Mouse (Mus musculus) kidney, postnatal 0 days (tissue): Measurements from ENCODE around the gene Brca1. TPM values are rescaled to one million over a fixed set of nuclear protein-coding genes. Genes with fewer than 3 reads are reported as not detected.
"Not testable (repeated sequence)": the region's sequence is repeated elsewhere in the genome, so short reads cannot be mapped to it uniquely, and the experiment has no call there.

Experiments used
- ATAC-seq: fragments of 200-750 bp; cut with Nextera tagmentation; replicated peaks from 2 replicates; pipeline ENCODE4 v1.8.0; 2017; ENCODE audit warnings: low read depth, moderate number of reproducible peaks, moderate TSS enrichment, moderate library complexity; ENCODE audit not compliant: low FRiP score
- DNase-seq: peaks from one replicate; pipeline ENCODE4 v3.0.0-alpha.2; 2016; ENCODE audit warnings: low spot score
- H3K27ac ChIP-seq: fragments of 300-500 bp; sonication (generic); 2 replicates; pipeline ENCODE4 v1.5.1; 2014; ENCODE audit warnings: mild to moderate bottlenecking
- H3K27me3 ChIP-seq: fragments of 300-500 bp; sonication (generic); 2 replicates; pipeline ENCODE4 v1.6.1; 2014; ENCODE audit warnings: low read length, mixed read lengths; ENCODE audit not compliant: insufficient read depth
- H3K36me3 ChIP-seq: fragments of 300-500 bp; sonication (generic); 2 replicates; pipeline ENCODE4 v1.6.1; 2014; ENCODE audit warnings: low read length, mixed read lengths; ENCODE audit not compliant: insufficient read depth
- H3K4me1 ChIP-seq: fragments of 300-500 bp; sonication (generic); replicated peaks from 2 replicates; pipeline ENCODE4 v1.6.1; 2014; ENCODE audit warnings: antibody characterized with exemption, low read length, mixed read lengths; ENCODE audit not compliant: insufficient read depth
- H3K4me2 ChIP-seq: fragments of 300-500 bp; sonication (generic); 2 replicates; pipeline ENCODE4 v1.6.1; 2014; ENCODE audit warnings: mild to moderate bottlenecking, low read length, moderate library complexity, mixed read lengths
- H3K4me3 ChIP-seq: fragments of 300-500 bp; sonication (generic); replicated peaks from 2 replicates; pipeline ENCODE4 v1.5.1; 2014; ENCODE audit warnings: low read depth, low read length
- H3K9ac ChIP-seq: fragments of 300-500 bp; sonication (generic); 2 replicates; pipeline ENCODE4 v1.6.1; 2014; ENCODE audit warnings: low read depth, low read length
- H3K9me3 ChIP-seq: fragments of 300-500 bp; sonication (generic); replicated peaks from 2 replicates; pipeline ENCODE4 v1.6.1; 2016; ENCODE audit warnings: low read length, inconsistent platforms, mixed read lengths
- CTCF ChIP-seq: IDR thresholded peaks from 2 replicates; pipeline ENCODE4 v1.5.1; 2016; ENCODE audit warnings: antibody characterized with exemption, low read depth, mild to moderate bottlenecking, moderate library complexity
- WGBS: fragments of 180-500 bp; shearing (Covaris S2); extraction: QIAGEN DNeasy Blood & Tissue Kit; methylation state at CpG from one replicate; pipeline ENCODE4 v1.1.7; 2014; 5-methylcytosine and 5-hydroxymethylcytosine counted together
- polyA plus RNA-seq: library from polyadenylated mRNA; unstranded; fragments of >200 nt; fragmentation: Nextera tagmentation; extraction: Ambion mirVana; gene quantifications from 2 replicates; pipeline ENCODE4 v1.2.1, GENCODE M21; 2015

The Brca1 gene
- polyA plus RNA-seq, 1 experiment from 2014 or later: 4.2 TPM

GRCm38 (mm10) chr11:101585805-101586204 lies 34.0 kb upstream of the Brca1 start:
- ATAC-seq (no peak), DNase-seq (no peak)
- Histone ChIP-seq H3K4me2 (no peak overlapping the region), H3K9ac (no peak overlapping the region), H3K4me3 (no peak overlapping the region), H3K9me3 (no peaks in the 10 kb centered on the region), H3K4me1 (no peaks in the 10 kb centered on the region), H3K36me3 (peaks cover under 1% of the 10 kb centered on the region; the same call in 1 of the 2 replicates), H3K27ac (no peak overlapping the region), H3K27me3 (no peaks in the 10 kb centered on the region)
- no peak for TF ChIP-seq CTCF
- 80% methylated on average over 4 of the region's 4 CpGs for WGBS

GRCm38 (mm10) chr11:101585031-101585430 lies 33.3 kb upstream of the Brca1 start:
- not testable (repeated sequence) for H3K4me1 ChIP-seq, H3K9ac ChIP-seq, H3K27me3 ChIP-seq, DNase-seq, H3K4me2 ChIP-seq, H3K27ac ChIP-seq, H3K36me3 ChIP-seq, H3K4me3 ChIP-seq, H3K9me3 ChIP-seq, ATAC-seq
- 95% methylated on average over 1 of the region's 1 CpGs for WGBS

GRCm38 (mm10) chr11:101583205-101583604 lies 31.4 kb upstream of the Brca1 start:
- no peaks in the 10 kb centered on the region for H3K4me1 ChIP-seq
- no peak overlapping the region for H3K9ac ChIP-seq
- ATAC-seq: no peak
- no peak for TF ChIP-seq CTCF
- H3K4me3 ChIP-seq: no peak overlapping the region
- no peak overlapping the region for H3K4me2 ChIP-seq
- 84% methylated on average over 2 of the region's 2 CpGs for WGBS
- peaks cover 17% of the 10 kb centered on the region for H3K36me3 ChIP-seq
- H3K9me3 ChIP-seq: no peaks in the 10 kb centered on the region
- H3K27ac ChIP-seq: no peak overlapping the region
- no peak for DNase-seq
- H3K27me3 ChIP-seq: no peaks in the 10 kb centered on the region

GRCm38 (mm10) chr11:101582054-101583035 lies 30.6 kb upstream of the Brca1 start, which contains the start of gene Tmem106a:
Tmem106a (plus strand) TSS chr11:101582242.
- Histone ChIP-seq H3K9ac (peak within 1 kb of the TSS; percentile 52; the same call in 1 of the 2 replicates), H3K27me3 (no peaks in the 10 kb centered on the region), H3K9me3 (no peaks in the 10 kb centered on the region), H3K4me2 (peak within 1 kb of the TSS; percentile 59), H3K36me3 (peaks cover 25% of the 10 kb centered on the region), H3K4me3 (peak within 1 kb of the TSS; percentile 37), H3K27ac (peak within 1 kb of the TSS; percentile 57; the same call in 1 of the 2 replicates), H3K4me1 (no peaks in the 10 kb centered on the region)
- ATAC-seq (peak; percentile 80), DNase-seq (peak; percentile 73)
- WGBS: 17% methylated on average over 30 of the region's 31 CpGs
- no peak for TF ChIP-seq CTCF

- H3K27me3 ChIP-seq: no peaks in the 10 kb centered on the region
- no peak overlapping the region for H3K4me3 ChIP-seq
- no peaks in the 10 kb centered on the region for H3K9me3 ChIP-seq
- H3K27ac ChIP-seq: no peak overlapping the region
- TF ChIP-seq CTCF: no peak
- WGBS: 65% methylated on average over 6 of the region's 6 CpGs
- no peak for DNase-seq
- ATAC-seq: no peak
- no peaks in the 10 kb centered on the region for H3K4me1 ChIP-seq
- peaks cover 36% of the 10 kb centered on the region for H3K36me3 ChIP-seq
- H3K4me2 ChIP-seq: no peak overlapping the region
- H3K9ac ChIP-seq: no peak overlapping the region
These were observed 29.5 kb upstream of the Brca1 start for GRCm38 (mm10) chr11:101581081-101581764.

- H3K4me1 ChIP-seq: no peaks in the 10 kb centered on the region
- TF ChIP-seq CTCF: peak; percentile 47; the same call in 1 of the 2 replicates
- ATAC-seq: no peak
- no peaks in the 10 kb centered on the region for H3K27me3 ChIP-seq
- H3K9ac ChIP-seq: no peak overlapping the region
- no peak for DNase-seq
- no peak overlapping the region for H3K27ac ChIP-seq
- 72% methylated on average over 6 of the region's 6 CpGs for WGBS
- H3K9me3 ChIP-seq: no peaks in the 10 kb centered on the region
- H3K4me3 ChIP-seq: no peak overlapping the region
- H3K4me2 ChIP-seq: no peak overlapping the region
- peaks cover 81% of the 10 kb centered on the region for H3K36me3 ChIP-seq
These were observed 24.4 kb upstream of the Brca1 start for GRCm38 (mm10) chr11:101576116-101576515.
